Mouse (Mus musculus) liver, postnatal 0 days (tissue): Measurements from ENCODE around the gene Cd248. TPM values are rescaled to one million over a fixed set of nuclear protein-coding genes. Genes with fewer than 3 reads are reported as not detected.
A peak's percentile ranks its signal among the peaks of the same experiment; 100 is the strongest.

Experiments used
- ATAC-seq: fragments of 200-750 bp; cut with Nextera tagmentation; 2 replicates; pipeline ENCODE4 v1.8.0; 2017; ENCODE audit warnings: mild to moderate bottlenecking, moderate library complexity
- DNase-seq: peaks from one replicate; pipeline ENCODE4 v3.0.0-alpha.2; 2016
- H3K27ac ChIP-seq: fragments of 300-500 bp; sonication (generic); 2 replicates; pipeline ENCODE4 v1.5.1; 2014; ENCODE audit warnings: antibody characterized with exemption, moderate library complexity, mild to moderate bottlenecking, low read depth
- H3K27me3 ChIP-seq: fragments of 300-500 bp; sonication (generic); 2 replicates; pipeline ENCODE4 v1.6.1; 2014; ENCODE audit warnings: low read length, control low read depth, mixed read lengths; ENCODE audit not compliant: insufficient read depth
- H3K36me3 ChIP-seq: fragments of 300-500 bp; sonication (generic); replicated peaks from 2 replicates; pipeline ENCODE4 v1.6.1; 2014; ENCODE audit warnings: mild to moderate bottlenecking, control low read depth, low read length, moderate library complexity, mixed read lengths; ENCODE audit not compliant: insufficient read depth
- H3K4me1 ChIP-seq: fragments of 300-500 bp; sonication (generic); 2 replicates; pipeline ENCODE4 v1.6.1; 2014; ENCODE audit warnings: antibody characterized with exemption, mild to moderate bottlenecking, control low read depth; ENCODE audit not compliant: insufficient read depth
- H3K4me2 ChIP-seq: fragments of 300-500 bp; sonication (generic); 2 replicates; pipeline ENCODE4 v1.6.1; 2014; ENCODE audit warnings: low read depth, mild to moderate bottlenecking, low read length, moderate library complexity, mixed read lengths
- H3K4me3 ChIP-seq: fragments of 300-500 bp; sonication (generic); 2 replicates; pipeline ENCODE4 v1.5.1; 2014; ENCODE audit warnings: low read depth, low read length
- H3K9ac ChIP-seq: fragments of 300-500 bp; sonication (generic); replicated peaks from 2 replicates; pipeline ENCODE4 v1.6.1; 2014; ENCODE audit warnings: mild to moderate bottlenecking, moderate library complexity
- H3K9me3 ChIP-seq: fragments of 300-500 bp; sonication (generic); 2 replicates; pipeline ENCODE4 v1.6.1; 2016; ENCODE audit warnings: mild to moderate bottlenecking, control low read depth, low read length, mixed read lengths
- CTCF ChIP-seq: sonication (generic); IDR thresholded peaks from 2 replicates; pipeline ENCODE4 v1.5.1; 2016; ENCODE audit warnings: antibody characterized with exemption, low read depth
- EP300 ChIP-seq: IDR thresholded peaks from 2 replicates; pipeline ENCODE4 v1.6.1; 2016; ENCODE audit warnings: antibody characterized with exemption, low read depth, mild to moderate bottlenecking
- WGBS: fragments of 180-500 bp; shearing (Covaris S2); extraction: QIAGEN DNeasy Blood & Tissue Kit; methylation state at CpG from one replicate; pipeline ENCODE4 v1.1.7; 2014; ENCODE audit not compliant: insufficient replicate concordance; 5-methylcytosine and 5-hydroxymethylcytosine counted together
- polyA plus RNA-seq: library from polyadenylated mRNA; unstranded; fragments of >200 nt; fragmentation: Nextera tagmentation; extraction: Ambion mirVana; gene quantifications from 2 replicates; pipeline ENCODE4 v1.2.1, GENCODE M21; 2015

Gene Cd248
- polyA plus RNA-seq, 1 experiment from 2014 or later = 2.0 TPM

DNA sequence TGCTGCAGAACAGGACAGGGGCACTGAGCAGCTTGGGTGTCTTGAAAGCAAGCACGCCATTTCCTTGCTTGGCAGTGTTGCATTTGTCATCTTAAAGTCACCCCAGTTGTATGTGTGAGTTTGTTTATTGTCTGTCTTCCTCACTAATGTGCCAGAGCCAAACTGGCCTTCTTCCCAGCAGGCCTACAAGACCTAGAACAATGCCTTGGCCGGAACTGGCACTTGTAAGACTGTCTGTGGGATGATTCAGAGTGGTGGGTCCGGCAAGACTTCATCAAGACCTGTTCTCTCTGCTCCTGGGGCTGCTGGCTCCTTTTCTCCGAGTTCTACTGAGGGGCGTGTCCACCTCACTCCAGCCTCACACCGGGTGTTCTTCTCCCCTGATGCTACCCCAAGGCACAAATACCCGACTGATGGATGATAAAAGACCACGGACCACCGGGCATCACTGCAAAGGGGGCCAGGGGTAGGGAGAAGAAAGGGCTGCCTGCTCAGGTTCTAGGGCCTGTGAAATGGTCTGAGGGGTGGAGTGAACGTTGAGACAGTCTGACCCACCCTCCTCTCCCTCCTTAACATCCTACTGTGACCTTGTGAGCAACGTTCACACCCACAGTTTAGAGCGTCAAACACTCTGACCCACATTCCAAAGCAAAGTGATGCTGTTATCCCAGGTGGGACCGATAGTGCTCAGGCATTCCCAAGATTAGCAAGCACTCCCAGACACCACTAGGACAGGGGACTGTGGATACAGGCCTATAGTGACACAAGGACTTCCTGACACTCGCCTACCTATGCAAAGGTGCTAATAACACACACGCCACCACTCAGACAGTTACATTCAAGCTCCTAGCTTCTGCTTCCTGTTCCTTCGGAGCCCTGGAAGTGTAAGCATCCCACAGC is 9.8 kb upstream of the Cd248 start:
- Histone ChIP-seq H3K9ac (no peak overlapping the region), H3K4me1 (peaks cover 6% of the 10 kb centered on the region; the same call in 1 of the 2 replicates), H3K36me3 (no peaks in the 10 kb centered on the region), H3K4me2 (no peak overlapping the region), H3K9me3 (no peaks in the 10 kb centered on the region), H3K27ac (no peak overlapping the region), H3K27me3 (peaks cover 14% of the 10 kb centered on the region), H3K4me3 (no peak overlapping the region)
- ATAC-seq (no peak), DNase-seq (no peak)
- no peak for TF ChIP-seq EP300
- no peak for TF ChIP-seq CTCF
- WGBS = 36% methylated on average over 16 of the region's 16 CpGs

GRCm38 (mm10) chr19:5058801-5059771 is 8.8 kb upstream of the Cd248 start:
- WGBS = 23% methylated on average over 10 of the region's 10 CpGs
- ATAC-seq = no peak

GRCm38 (mm10) chr19:5060365-5061330 is 7.2 kb upstream of the Cd248 start:
- Histone ChIP-seq H3K4me1 (peaks cover 6% of the 10 kb centered on the region; the same call in 1 of the 2 replicates), H3K27ac (no peak overlapping the region), H3K27me3 (peaks cover 6% of the 10 kb centered on the region), H3K4me2 (no peak overlapping the region), H3K9ac (no peak overlapping the region), H3K36me3 (no peaks in the 10 kb centered on the region), H3K9me3 (no peaks in the 10 kb centered on the region), H3K4me3 (no peak overlapping the region)
- ATAC-seq (no peak), DNase-seq (no peak)
- TF ChIP-seq EP300 (no peak), CTCF (no peak)
- WGBS = 45% methylated on average over 5 of the region's 5 CpGs

More at GRCm38 (mm10) chr19:5058801-5059771, 8.8 kb upstream of the Cd248 start:
- H3K9ac ChIP-seq = no peak overlapping the region
- H3K36me3 ChIP-seq = no peaks in the 10 kb centered on the region
- TF ChIP-seq EP300 (no peak), CTCF (no peak)
- H3K27me3 ChIP-seq = peaks cover 9% of the 10 kb centered on the region
- peak overlapping the region; percentile 34 for H3K27ac ChIP-seq
- H3K4me3 ChIP-seq = no peak overlapping the region
- no peak for DNase-seq
- no peak overlapping the region for H3K4me2 ChIP-seq
- peaks cover 6% of the 10 kb centered on the region; the same call in 1 of the 2 replicates for H3K4me1 ChIP-seq
- no peaks in the 10 kb centered on the region for H3K9me3 ChIP-seq

GRCm38 (mm10) chr19:5062041-5062440 is 5.8 kb upstream of the Cd248 start:
- no peak for TF ChIP-seq CTCF
- TF ChIP-seq EP300 = no peak
- peaks cover 6% of the 10 kb centered on the region; the same call in 1 of the 2 replicates for H3K4me1 ChIP-seq

DNA sequence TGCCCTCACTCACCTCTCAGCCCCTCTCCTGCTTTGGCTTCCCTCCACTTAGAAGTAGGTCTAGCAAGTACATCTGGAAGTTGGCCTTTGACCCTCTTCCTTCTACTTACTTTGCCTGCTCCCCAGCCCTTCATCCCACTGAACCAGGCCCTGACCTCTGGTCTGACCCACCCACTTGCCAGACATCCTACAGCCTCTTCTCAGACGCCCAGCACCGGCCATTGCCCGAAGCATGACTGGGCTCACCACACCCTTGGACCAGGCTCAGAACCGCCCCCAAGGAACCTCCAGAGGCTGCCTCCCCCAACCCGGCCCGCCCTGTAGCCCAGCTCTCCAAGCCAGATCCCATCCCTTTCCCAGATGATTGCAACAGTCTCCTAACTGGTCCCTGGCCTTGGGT is 5.4 kb upstream of the Cd248 start:
- no peaks in the 10 kb centered on the region for H3K9me3 ChIP-seq
- H3K4me2 ChIP-seq = no peak overlapping the region
- H3K36me3 ChIP-seq = no peaks in the 10 kb centered on the region
- DNase-seq (no peak), ATAC-seq (no peak)
- TF ChIP-seq CTCF (no peak), EP300 (no peak)
- no peak overlapping the region for H3K4me3 ChIP-seq
- H3K27me3 ChIP-seq = peaks cover 10% of the 10 kb centered on the region
- no peak overlapping the region for H3K9ac ChIP-seq
- no peak overlapping the region for H3K27ac ChIP-seq
- peaks cover 7% of the 10 kb centered on the region; the same call in 1 of the 2 replicates for H3K4me1 ChIP-seq
- WGBS = 85% methylated on average over 6 of the region's 6 CpGs

More at GRCm38 (mm10) chr19:5062041-5062440, 5.8 kb upstream of the Cd248 start:
- H3K9me3 ChIP-seq = no peaks in the 10 kb centered on the region
- WGBS = 70% methylated on average over 5 of the region's 5 CpGs
- no peaks in the 10 kb centered on the region for H3K36me3 ChIP-seq
- H3K9ac ChIP-seq = no peak overlapping the region
- ATAC-seq (no peak), DNase-seq (no peak)
- no peak overlapping the region for H3K4me2 ChIP-seq
- H3K4me3 ChIP-seq = no peak overlapping the region
- no peak overlapping the region for H3K27ac ChIP-seq
- H3K27me3 ChIP-seq = peaks cover 9% of the 10 kb centered on the region
